Mouse (Mus musculus) layer of hippocampus, adult 9-11 months (tissue): ENCODE results near the gene Adam12.

Source experiments
- DNase-seq: peaks from one replicate; pipeline ENCODE4 v3.0.0; 2022

Adam12 gene

DNA sequence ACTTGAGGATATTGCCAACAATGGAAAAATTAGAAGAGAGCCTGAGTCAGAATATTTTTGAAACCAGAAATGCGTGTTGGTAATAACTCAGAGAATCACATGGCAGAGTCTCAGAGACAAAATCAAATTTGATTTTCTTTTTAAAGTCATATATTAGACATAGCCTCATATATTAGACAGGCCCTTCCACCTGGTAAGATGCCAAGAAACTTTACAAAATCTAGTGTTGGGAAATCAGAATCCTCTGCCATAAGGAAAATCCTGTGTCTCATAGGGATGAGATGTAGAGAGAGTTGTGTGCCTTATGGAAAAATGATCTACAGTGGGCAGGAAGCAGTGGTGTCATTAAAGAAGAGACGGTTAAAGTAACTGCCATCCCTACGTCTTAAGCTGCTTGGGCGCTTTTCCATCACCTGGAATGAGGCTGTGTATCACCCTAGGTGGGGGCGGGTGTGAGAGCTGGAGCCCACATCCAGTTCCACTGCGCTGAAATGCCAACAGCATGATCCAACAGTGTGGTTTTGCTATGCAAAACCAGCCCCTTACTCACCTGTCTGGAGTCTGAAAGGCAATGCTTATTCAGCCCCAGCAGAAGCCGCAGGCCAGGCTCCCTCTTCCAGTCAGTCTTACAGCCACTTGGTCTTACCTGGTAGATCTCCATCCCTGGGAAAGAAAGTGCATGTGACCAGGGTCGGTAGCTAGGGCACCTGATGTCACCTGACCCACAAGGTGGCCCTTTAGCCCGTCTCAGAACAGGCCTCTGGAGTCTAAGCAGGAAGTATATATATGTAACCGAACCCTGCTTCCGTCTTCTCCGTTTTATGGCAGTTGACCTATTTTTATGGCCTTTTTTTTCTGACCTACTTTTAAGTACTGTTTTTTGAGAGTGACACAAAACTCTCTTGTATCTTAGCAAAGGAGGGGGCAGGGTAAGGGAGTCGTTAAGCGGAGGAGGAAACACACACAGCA is at the start of gene Adam12:
Gene Adam12 (minus strand): TSS at position 769 of the 969 bp plus-strand sequence.
- no peak for DNase-seq

DNA sequence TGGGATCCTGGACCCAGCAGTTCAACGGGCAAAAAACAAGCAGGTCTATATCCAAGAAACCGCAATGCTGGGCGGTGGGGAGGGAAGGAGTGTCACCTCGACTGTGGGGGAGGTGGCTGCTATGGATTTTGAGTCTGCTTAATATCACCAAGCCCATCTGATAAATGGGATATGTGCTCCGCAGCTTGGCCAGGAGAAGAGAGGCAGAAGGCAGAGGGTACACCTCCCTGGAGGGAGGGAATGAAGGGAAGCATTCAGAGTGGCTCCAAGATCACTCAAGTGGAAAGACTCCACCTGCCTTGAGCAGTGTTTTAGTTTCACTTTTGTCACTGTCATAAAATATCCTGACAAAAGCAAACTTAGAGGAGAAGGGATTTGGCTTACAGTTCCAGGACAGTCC is 41.0 kb upstream of the Adam12 start:
- DNase-seq, result no peak

DNA sequence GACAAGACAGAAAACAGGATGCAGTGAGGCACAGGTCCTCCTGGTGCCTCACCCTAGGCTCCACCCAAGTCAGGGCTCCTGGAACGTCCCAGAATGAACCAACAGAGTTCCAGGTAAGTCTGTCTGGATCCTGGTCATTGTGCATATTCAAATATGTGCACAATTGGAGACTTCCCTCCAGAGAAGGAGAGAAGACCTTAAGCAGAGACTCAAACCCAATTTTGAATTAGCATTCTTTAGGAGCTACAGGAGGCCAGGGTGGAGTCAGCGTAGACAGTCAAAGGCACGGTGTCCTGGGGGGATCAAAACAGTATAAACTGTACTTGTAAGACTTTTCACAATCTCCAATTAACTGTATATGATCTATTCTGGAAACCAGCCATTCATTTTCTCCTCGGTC is 40.5 kb upstream of the Adam12 start:
- DNase-seq, result no peak

DNA sequence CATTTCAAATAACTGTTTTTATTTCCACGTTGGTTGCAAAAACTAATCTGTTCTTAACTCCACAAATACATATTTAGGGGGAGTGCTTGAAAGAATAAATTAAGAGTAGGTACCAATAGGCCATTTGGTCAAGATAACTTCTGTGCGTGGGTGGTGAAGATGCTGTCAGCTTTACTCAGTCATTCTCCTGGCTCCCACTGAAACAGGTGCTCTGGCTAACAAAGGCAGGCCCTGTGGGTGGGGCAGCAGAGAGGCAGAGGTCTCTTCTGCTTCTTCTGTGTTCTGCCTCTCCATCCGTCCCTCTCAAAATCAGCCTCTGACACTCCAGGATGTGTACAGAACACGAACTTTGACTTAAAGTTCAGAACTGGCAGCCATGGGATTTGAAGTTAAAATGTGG is 33.8 kb upstream of the Adam12 start:
- DNase-seq, result no peak

DNA sequence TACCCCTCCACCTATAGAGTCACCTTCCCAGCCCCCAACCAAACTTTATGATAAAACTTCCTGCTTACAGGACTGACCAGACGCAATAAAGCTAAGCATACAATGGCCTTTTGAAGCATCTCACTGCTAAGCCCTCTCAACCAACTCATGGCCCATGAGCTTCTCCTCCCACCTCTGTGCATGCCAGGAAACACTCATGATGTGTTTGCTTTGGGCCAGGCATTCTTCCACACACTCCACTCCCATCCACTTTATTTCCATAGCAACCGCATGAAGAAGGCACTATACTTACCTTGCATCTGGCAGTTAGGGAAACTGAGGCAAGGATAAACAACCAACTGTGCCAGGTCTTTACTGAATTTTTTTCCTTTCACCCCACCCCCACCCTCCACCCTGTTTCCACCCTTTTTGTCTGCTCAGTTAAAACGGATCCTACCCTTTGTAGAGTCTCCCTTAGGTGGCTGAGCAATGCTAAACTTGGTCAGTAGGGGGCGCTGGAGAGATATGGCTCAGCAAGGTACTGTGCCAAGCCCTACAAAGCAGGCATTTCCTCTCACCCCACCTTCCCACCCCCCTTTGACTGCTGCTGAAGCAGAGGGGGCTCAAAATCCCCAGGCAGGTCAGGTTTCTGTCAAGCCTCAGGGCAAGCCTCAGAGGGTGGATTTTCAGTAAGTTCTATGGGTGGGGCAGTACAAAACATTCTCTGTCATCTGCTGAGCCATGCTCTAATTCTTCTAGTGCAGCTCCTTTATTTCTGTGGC is 31.4 kb upstream of the Adam12 start:
- peak; percentile 31 for DNase-seq

DNA sequence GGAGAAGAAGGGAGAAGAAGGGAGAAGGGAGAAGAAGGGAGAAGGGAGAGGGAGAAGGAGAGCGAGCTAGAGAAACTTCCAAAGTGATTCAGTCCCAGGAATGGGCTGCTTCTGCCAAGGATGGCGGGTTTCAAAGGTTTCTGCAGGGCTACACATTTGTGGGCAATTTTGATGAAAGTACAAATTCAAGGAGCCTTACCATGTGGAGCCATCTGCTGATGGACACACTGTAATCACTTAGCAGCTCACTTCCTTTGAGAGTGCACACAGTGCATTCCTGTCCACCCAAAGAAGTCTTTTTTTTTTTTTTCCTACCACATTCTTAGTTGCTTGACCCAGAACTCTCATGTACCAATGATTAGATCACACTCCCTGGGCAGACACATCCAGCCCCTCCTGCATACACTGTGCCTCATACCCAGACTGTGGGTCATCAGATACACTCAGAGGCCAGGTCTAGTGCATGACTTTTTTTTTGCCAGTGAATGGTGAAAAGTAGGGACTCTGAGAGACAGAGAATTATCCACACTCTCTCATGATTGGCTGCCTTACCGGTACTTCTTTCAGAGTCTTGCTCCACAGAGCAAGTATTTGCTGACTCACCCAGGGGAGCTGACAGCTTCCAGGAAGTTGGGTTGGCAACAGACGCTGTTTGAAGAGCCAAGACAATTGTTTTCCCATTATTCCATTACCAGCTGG is 29.2 kb upstream of the Adam12 start:
- DNase-seq, result peak; percentile 6

DNA sequence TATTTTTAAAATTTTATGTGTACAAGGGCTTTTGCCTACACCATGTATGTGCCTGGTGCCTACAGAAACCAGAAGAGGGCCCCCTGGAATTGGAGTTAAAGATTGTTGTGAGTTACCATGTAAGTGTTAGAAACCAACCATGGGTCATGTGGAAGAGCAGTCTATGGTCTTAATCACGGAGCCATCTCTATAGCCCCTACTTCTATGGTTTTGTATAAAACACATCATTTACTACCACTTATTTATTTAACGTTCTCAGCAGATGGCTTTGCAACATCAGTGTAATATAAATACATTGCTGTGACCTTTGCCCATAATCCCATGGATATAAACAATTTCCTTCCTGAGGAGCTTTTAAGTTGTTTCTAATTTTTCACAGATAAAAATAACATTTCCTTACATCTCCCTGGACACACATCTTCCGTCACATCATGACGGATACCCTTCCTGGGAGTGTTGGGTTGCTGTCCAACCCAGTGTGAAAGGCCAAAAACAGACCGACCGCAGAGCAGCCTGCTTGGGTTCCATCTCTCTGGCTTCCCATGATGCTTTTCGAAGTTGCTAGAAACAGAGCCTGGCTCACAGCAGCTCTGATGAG is 18.4 kb upstream of the Adam12 start:
- DNase-seq, result no peak

DNA sequence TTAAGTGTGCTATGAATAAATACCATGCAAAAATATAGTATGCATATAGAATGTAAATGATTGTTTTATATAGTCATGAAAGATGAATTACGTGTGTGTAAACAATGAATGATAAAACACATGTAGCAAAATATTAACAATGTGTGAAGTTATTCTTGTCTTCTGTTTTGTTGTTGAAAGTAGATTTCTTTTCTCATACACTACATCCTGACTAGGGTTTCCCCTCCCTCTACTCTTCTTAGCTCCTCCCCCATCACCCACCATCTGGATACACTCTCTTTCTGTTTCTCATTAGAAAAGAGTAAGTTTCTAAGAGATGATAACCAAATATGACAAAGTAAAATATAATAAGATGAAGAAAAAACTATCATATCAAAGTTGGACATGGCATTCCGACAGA is 16.1 kb upstream of the Adam12 start:
- DNase-seq, result no peak

DNA sequence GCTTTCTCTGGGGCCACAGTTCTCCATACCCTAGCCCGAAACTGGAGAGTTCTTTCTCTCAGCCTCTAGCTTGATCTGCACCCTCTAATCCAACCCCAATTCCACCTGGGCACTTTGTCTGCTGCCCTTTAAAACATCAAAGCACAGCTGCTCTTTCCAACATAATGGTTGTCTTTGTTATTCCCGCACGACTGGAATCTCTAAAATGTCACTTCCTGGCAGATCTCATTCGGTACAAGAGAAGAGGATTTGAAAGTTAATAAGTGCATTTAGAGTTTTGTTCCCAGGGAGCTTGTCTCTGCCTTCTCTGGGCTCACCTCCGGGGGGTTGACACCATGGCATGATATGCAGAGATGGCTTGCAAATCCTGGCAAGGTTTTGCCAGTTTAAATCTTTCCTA is 14.7 kb upstream of the Adam12 start:
- DNase-seq, result no peak

DNA sequence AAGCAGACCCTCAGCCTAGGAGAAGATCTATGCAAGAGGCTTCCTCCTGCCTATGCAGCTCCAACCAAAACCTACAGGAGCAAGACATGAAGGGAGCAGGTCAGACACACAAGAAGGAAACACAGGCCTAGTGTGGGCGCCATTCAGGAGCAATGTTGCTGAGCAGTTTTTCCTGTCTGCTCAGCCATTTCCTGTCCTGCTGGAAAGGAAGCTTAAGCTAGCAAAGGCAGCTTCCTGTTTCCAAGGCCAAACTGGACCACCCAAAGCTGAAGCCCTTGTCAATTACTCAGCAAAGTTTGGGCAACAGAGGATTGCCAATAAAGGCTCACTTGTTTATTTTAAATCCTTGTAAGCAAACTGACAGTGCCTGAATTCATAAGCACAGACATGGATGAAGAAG is 10.8 kb upstream of the Adam12 start:
- no peak for DNase-seq

DNA sequence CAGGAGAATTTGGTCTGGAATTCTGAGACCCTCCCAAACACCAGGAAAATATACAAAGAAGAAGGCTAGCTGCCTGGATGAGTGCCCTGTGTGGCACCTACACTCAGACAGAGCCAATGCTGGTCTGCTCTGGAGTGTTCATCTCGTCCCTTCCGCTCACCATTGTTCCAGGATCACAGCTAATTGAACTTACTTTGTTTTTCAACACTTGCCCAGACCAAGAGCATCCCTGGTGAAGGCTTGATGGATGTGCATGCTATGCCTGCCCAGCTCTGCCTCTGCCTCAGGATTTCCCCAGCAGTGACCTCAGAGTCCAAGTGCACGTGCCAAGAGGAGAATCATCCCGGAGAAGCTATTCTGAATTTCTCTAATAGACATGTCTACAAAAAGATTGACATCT is 9.3 kb upstream of the Adam12 start:
- no peak for DNase-seq

DNA sequence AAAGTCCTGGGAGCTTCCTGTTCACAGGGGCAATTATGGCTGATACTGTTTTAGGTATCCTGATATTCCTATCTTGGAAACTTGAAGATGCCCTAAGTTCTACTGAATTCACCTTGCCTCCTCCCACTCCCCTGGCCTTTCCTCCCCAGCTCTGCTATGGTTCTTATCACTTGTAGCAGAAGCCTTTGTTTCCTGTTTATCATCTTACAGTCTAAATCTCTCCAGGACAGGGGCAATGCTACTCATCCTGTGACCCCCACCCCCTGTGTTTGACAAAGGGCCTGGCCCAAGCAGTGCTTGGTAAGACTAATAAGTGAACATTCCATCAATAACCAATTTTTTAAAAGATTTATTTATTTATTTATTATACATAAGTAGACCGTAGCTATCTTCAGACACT is 8.6 kb upstream of the Adam12 start:
- DNase-seq, result no peak

DNA sequence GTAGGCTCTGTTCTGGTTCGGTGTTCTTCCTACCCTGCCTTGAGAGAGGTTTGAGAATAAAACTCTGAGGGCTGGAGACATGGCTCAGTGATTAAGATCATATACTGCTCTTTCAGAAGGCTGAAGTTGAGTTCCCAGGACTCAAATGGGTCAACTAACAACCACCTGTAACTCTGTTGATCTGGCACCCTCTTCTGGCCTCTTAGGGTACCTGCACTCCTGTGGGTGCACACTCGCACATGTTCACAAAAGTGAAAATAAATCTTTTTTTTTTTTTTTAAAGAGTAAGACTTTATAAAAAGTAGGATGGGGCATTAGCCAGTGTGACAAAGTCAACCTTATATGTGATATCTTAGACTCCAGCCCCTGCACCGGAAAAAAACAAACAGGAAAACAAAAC is 6.9 kb upstream of the Adam12 start:
- DNase-seq, result no peak

DNA sequence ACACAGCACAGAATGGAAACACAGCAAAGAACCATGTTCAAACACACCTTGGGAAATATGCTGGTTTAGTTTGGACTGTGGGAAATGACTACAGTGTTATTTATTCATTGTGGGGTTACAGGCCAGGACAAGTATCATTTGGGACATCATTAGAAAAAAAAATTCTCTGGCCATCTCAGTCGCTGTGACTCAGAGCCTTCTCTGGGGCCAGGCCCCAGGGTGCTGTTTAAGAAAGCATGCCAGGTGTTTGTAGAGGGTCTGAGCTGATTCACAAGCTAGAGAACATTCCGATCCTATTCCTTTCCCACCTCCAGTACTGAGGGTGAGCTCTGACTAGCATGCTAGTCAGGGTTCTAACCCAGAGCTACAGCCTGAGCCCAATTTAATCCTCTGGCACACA is 5.4 kb upstream of the Adam12 start:
- no peak for DNase-seq

DNA sequence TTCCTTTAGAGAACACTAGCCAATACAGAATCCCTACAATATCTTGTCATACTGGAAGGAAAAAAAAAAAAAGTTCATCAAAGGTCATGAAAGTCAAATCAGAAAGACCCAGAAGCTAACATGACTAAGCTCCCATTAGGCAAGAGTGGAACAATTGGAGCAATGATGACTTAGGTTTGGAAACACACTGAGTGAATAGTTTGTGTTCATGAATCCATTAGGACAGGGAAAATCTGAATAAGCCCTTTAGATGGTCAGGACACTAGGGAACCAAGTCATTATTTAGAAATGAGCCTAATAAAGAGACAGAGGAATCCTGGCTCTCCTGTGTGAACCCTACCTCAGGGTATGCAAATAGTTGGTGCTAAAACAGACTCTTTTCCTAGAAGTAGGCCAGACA is 4.8 kb upstream of the Adam12 start:
- no peak for DNase-seq

DNA sequence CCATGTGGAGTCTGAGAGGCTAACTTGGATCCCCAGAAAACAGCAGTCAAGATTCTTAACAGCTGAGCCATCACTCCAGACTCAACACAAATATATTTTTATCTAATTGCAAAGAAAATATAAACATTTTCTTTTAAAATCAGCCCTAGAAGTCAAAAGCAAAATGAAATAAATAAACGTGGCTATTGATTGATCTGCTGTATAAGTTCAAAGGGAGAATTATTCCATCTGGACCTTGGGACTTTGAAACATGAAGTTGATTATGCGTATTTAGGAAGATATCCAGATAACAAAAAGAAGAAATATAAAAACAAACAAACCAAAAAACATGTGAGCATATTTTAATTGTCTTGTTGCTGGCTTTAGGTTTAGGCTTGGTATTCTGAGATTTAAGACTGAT is 3.6 kb upstream of the Adam12 start:
- DNase-seq, result no peak

DNA sequence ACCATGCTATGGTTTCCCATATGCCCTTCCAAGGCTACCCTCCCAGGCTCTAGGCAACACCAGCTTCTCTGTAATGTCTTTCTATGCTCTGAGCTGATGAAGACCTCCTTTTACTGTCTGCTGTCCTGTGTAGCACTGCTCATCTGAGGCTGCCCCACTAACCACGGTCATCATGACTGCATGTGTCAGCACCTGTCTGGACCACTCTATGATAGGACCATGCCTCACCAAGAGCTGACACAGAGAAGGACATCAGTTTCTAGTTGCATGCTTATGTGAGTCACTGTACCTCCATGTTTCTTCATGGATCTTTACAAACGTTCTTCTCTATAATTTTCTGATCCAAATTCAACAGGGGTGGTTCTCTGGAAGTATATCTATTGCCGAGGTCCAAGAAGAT is 1.2 kb downstream of the Adam12 start:
- DNase-seq, result no peak

DNA sequence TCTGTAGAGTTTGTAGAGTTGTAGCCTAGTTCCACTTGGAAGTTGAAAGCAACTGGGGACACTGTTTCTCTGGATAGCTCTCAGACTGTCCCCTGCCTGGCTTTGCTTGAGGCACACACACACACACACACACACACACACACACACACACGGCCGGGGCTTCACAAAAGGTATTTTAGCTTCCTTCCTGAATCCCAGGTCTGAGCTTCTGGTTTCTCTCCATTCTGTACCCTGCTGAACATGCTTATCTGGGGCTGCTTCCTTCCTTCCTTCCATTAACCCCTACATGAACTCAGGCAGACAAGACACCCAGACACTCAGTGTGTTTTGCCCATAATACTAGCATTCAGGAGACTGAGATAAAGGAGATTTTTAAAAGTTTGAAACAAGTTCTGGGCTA is 2.0 kb downstream of the Adam12 start:
- DNase-seq, result no peak

DNA sequence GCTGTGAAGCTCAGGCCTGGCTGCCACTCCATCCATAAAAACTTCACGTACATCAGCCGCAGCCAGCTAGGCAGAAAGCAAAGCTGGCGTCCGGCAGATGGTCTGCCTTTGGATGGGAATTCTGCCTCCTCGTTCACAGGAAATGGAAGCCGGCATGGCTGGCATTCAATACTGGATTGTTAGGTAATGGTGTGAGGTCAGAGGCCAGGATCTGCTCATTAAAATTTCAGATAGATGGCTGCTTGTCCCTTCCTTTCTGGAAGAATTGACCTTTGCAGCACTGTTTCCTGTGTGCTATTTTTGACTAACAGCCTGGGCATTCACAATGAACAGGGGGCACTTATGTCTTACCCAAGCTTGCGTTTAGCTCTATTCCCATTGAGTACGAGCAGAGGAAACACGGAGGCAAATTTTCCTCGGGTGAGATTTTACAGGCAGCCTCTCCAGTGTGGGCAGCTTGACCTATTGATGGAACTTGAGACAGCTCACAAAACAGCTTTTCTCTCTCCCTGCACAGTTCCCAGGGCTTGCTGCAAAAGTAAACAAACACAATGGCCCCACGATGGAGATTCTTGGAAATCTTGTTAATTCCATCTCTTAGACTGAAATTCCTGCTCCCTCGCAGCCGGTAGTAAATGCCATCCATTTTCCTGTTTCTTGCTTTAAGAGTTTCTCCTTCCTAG is 4.0 kb downstream of the Adam12 start:
- peak; percentile 28 for DNase-seq

DNA sequence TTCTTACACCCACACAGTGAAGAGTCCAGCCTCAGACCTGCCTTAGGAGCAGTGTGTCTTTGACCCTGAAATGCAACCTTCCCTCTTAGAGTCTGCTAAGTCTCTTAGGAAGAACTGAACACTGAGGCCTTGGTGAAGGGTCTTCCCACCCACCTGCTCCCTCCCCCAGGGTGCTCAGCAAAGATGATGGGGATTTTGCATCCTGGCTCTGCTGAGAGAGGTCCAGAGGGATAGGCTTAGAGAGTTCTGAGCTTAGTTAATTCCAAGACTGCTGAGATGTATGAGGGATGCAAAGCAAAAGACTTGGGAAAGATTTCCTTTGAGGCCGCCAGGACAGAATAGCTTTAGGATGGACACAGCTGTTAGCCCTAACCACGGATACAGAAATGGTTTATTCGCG is 4.8 kb downstream of the Adam12 start:
- no peak for DNase-seq

DNA sequence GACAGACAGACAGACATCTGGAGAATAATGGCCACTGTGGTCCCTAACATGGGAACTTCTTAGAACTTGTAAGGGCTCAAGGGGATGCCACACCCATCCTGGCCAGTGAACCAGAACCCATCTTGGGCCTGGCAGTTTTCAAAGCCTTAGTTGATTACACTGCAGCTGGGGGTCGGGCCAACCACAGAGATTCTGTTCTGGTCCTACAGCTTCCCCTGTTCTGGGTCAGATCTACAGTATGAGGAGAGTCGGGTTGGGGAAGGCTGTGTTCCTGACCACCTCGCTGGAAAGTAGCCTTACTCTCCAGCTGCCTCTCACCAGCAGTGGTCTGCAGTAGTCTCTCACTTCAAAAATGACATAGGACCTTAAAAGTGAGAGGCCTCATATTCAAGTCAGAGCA is 5.7 kb downstream of the Adam12 start:
- no peak for DNase-seq
